Mouse (Mus musculus) megakaryocyte-erythroid progenitor cell, adult 5-6 weeks (primary cell): ENCODE measurements around the gene Lhx5. TPM values are rescaled to one million over a fixed set of nuclear protein-coding genes. Genes with fewer than 3 reads are reported as not detected.

Source experiments
- ATAC-seq: replicated peaks from 2 replicates; pipeline ENCODE4 v1.8.0; 2016; ENCODE audit warnings: mild to moderate bottlenecking, inconsistent platforms; ENCODE audit not compliant: severe bottlenecking, poor library complexity, low FRiP score, low TSS enrichment
- total RNA-seq, 2 experiments: library from RNA; stranded (forward) in 1 of 2; stranded (reverse) in 1 of 2; fragments of 200-1000, 215-1000 nt in 1 of 2; fragments of >200 nt in 1 of 2; fragmentation: Nextera tagmentation in 1 of 2; gene quantifications; 2 replicates each; pipeline ENCODE4 v1.2.3; 2014 to 2017

Lhx5 gene
- total RNA-seq (2014; fragmentation: Nextera tagmentation) (not detected in 2 replicates), total RNA-seq (2017) (not detected in 2 replicates)

DNA sequence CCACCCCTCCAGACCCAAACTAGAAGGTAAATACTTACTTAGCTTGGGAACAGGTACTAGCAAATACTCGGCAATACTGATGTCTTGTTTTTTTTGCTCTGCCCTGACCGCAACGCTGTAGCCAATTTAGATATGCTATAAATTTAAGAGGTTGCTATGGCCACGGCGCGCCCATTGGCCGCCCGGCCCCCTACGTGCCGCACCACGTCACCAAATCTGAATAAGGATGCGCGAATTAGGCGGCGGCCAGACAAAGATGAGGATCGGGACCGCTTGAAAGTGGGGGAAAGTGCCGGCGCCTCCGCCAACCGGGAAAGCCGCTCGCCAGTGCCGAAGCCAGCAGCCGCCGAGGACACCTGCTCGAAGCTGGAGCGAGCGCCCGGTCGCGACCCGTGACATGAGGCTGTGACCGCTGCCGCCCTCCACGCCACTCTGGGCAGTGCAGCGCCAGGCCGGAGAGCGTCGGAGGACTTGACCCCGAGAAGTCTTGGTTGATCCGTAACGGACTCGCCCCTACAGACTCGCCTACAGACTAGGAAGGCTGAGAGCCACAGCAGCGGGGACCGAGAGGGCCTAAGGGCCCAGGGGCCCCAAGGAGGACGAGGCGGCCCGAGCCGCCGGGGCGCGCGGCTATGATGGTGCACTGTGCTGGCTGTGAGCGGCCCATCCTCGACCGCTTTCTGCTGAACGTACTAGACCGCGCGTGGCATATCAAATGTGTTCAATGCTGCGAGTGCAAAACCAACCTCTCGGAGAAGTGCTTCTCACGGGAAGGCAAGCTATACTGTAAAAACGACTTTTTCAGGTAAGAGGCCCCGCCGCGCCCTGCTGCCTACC lies at the start of gene Lhx5:
TSS of gene Lhx5 (plus strand) at position 51 of the 837 bp plus-strand sequence.
- no peak for ATAC-seq

DNA sequence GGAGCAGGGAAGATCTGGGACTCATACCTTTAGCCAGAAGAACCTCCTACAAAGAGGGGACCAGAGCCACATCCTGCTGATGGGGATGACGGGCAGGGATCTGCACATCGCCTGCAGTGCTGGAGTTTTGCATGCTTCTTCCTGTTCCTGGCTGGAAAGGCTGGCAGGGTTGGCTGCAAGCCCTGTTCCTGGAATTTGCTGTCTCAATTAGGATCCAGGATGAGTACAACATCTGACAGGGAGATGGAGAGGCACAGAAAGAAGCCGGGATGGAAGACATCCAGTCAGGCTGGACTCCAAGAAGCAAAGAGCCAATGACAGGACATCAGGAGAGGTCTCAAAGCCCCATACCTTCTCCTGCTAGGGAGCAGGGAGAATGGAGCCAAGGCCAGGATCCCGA lies 45.1 kb upstream of the Lhx5 start:
- no peak for ATAC-seq

GRCm38 (mm10) chr5:120388765-120389164 lies 42.7 kb upstream of the Lhx5 start:
- no peak for ATAC-seq

- no peak for ATAC-seq
Measured at GRCm38 (mm10) chr5:120389973-120390372, 41.5 kb upstream of the Lhx5 start.

GRCm38 (mm10) chr5:120393871-120394667 lies 37.4 kb upstream of the Lhx5 start:
- no peak for ATAC-seq

- no peak for ATAC-seq
Measured at GRCm38 (mm10) chr5:120397988-120398387, 33.5 kb upstream of the Lhx5 start.

- ATAC-seq = no peak
Measured at GRCm38 (mm10) chr5:120404831-120405591, 26.5 kb upstream of the Lhx5 start.

- ATAC-seq = no peak
Measured at GRCm38 (mm10) chr5:120408933-120409332, 22.6 kb upstream of the Lhx5 start.

DNA sequence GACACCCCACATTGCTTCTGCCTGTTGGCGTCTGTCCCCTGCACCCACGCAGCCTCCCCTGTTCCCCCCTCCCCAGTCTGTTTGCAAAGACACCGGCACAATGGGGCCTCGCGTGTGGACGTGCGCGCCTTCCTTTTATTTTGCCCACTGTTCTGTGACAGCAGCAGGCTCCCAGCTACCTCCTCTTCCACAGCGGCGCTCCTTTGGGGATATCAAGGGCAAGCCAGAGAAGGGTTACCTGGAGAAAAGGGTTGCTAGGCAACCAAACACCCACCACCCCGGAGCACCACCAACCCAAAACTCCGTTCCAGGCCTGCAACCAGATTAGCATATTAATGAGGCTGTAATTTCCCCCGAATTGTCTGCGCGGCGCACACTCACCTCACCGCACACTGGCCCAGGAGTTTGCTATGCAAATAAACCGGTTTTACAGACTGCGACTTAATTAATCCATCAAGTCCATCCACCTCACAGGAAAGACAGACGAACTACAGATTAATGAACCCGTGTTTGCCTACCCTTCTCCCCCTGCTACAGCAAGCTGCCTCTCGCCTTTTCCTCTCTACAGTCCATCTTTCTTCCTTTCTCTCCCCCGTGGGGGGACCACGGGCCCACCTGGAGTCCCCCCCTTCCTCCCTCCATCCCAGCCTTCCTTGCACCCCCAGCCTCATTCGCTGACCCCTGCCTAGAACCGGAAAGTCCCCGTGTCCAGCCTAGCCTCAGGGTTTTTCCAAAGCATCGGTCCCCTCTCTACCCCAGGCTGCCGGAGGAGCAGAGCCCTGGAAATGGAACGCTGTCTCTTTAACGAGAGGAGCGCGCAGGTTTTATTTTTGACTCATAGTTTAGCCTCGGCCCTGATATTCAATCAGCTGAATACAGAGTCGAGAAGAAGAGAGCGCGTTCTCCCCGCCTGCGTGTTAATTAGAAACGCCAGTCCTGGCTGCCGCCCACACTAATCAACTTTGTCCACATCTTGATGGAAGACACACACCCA lies 21.8 kb upstream of the Lhx5 start:
- ATAC-seq = no peak

- no peak for ATAC-seq
Measured at GRCm38 (mm10) chr5:120413436-120413835, 18.1 kb upstream of the Lhx5 start.

DNA sequence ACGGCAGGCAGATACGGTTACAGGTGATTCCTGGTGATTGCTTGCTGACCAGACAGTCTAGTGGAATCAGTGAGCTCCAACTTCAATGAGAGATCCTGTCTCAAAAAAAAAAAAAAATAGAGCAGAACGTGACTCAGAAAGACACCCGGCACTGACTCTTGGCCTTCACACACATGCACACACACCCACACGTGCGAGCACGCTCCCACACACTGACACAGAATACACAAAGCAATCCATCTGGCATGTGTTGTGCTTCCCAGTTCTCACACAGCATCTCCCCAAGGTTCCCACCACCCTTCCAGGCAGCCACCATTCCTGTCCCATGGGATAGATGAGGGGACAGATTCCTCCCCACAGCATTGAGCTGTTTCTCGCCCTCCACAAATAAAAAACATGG lies 11.4 kb upstream of the Lhx5 start:
- no peak for ATAC-seq

DNA sequence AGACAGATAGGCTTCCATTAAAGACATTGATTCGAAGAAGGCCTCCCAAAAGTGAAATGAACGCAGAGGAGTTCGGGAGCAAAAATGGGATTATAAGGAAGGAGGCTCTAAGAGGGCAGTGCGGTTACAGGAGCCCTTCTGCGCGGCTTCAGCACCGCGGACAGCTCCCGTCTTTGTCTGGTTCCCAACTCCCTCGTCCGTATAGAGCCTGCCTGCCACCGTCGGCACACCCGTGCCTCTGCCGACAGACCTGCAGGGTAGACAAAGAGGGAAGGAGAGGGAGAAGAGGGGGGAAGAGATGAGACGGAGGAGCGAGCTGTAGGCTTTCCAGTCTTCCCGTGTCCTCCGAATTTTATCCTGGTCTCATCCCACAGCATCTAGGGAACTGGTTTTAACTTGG lies 7.5 kb upstream of the Lhx5 start:
- peak; percentile 91 for ATAC-seq

- ATAC-seq = no peak
Measured at GRCm38 (mm10) chr5:120424657-120425056, 6.8 kb upstream of the Lhx5 start.

- no peak for ATAC-seq
Measured at GRCm38 (mm10) chr5:120425711-120426110, 5.8 kb upstream of the Lhx5 start.

- no peak for ATAC-seq
Measured at GRCm38 (mm10) chr5:120426572-120426971, 4.9 kb upstream of the Lhx5 start.

DNA sequence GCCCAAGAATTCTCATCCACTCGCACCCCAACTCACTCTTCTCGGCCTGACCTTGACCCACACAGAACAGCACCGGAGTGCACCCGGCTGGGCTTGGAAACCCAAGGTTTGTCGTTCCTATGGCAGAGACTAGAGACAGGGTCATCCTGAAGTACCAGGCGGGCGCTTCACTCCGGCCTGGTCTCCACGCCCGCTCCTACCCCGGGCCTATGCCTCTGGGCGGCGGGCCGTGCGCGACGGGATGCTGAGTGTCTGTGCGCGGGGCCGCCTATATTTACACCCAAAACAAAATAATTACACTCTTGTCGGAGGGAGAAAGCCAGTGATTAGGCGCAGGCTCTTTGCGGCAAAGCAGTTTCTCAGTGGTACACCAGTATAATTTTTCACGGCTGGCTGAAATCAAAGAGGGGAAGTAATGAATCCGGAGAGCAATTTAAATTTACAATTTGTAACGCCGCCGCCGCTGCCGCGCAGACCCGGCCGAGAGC lies 4.0 kb upstream of the Lhx5 start:
- ATAC-seq = no peak

GRCm38 (mm10) chr5:120428189-120428838 lies 3.2 kb upstream of the Lhx5 start:
- ATAC-seq = no peak

DNA sequence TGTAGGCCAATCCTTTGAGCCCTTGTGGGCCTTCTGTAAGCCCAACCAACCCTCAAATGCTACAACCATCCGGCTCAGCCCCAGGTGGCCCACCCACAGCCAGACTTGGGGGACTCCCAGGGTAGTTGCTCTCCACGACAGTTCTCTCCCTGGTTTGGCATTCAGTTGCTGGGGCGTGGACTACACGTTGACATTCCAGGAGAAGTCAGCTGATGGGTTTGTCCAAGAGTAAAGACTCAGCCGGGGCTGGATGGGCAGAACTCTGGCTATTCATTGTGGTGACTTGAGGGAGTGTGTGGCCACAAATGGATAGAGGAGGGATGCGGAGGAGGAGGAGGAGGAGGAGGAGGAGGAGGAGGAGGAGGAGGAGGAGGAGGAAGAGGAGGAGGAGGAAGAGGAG lies 2.5 kb upstream of the Lhx5 start:
- no peak for ATAC-seq
